Mouse (Mus musculus) induced T-regulatory cell, adult 2 months (primary cell): ENCODE data around the gene Ddx21.
A peak's percentile ranks its signal among the peaks of the same experiment; 100 is the strongest.
"Not testable (repeated sequence)": the region's sequence is repeated elsewhere in the genome, so short reads cannot be mapped to it uniquely, and the experiment has no call there.

ENCODE experiments used
- DNase-seq: peaks from one replicate; pipeline ENCODE4 v3.0.0-alpha.2; 2012; ENCODE audit warnings: low read depth

The Ddx21 gene

DNA sequence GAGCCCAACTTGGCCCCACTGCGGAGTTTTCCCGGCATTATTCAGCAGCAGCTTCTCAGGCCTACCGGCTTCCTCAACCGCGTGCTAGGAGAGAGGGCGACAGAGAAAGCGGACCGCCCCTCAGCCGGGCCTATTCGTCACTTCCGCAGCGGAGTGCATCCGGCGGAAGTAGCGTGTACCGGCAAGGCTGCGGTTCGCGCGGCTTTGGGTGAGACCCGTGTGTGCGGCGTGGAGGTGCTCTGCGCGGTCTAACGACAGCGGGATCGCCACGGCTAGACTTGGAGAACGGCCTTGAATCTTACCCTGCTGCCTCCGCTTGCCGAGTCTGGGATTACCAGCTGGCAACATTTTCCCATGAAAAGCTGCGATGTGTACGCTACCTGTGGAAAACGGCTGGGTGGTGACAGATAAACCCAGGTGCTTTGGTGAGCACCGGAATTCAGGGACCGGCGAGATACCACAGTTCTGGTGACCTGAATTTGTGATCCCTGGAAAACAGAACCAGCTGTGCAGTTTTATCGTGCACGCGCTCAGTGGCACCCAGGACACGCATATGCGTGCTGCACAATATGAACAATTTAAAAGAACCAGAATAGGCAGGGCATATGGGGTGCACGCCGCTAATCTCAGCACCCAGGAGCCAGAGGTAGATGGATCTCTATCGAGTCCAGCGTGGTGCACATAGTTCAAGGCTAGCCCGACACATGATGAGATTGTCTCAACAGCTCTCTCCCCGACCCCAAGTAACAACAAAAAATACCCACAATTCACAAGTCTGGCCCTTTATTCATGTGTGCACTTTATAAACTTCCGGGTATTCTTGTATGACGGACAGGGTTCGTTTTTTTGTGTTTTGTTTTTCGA is at the start of gene Ddx21:
Gene Ddx21, minus strand, starts transcription at position 105 of the 864 bp plus-strand sequence.
- DNase-seq, result peak; percentile 97

DNA sequence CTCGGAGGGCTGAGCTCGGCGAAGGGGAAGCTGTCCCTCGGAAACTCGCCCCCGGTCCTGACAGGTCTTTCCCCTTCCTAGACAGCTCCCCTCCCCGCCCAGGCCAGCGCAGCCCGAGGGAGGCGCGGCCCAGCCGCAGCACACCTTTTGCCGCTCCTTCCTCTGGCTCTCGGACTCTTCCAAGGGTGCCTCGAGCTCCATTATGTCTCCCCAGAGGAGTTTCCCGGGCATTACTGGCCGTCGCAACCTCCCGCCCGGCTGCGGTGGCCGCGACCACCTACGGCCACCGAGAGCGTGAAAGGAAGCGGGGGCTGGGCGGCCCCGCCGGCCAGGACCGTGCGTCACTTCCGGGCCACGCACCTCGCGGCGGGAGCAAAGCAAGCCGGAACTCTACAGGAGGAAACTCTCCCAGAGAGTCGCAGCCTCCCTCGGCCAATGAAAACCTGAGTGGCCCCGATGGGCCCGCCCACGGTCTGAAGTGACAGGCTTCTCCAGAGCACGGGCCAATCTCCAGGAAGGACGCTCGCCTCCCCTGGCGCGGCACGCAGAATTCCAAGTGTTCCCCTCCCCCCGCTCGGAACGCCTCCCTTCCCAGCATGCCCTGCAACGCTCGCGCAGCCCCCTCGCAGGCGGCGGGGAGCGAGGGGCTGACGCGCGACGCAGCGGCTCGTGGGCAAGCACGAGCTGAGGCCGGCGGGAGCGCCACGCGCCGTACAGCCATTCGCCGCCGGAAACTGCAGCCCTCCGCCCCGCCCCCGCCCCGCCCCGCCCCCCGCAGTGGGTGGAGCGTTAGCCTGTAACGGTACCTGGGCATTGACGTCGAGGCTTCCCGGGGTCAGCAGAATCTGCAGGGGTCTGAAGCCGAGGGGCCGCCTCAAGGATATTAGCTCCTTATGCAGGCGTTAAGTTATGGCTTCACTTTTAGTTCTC is 49.1 kb upstream of the Ddx21 start, which contains the start of gene Ddx50:
Gene Ddx50, minus strand, starts transcription at position 338 of the 930 bp plus-strand sequence.
- peak; percentile 98 for DNase-seq

DNA sequence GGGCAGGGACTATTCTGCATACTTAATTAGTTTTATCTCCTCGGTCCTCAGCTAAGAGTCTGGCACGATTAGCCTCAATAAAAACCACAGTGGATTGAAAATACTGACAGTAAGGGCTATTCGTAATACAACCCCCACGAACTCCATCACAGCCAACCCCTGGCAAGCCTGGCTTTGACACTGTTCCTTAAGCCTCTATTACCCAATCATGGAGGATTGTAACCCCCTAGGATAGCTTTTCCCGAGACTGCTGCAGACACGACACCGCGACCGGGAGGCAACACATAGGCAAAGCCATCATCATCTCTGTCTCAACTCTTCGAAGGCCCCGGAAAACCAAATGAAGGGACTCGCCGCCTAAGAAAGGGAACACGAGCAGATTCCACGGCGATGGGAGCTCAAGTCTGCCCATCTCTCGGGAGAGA is 48.3 kb upstream of the Ddx21 start:
- DNase-seq, result no peak

DNA sequence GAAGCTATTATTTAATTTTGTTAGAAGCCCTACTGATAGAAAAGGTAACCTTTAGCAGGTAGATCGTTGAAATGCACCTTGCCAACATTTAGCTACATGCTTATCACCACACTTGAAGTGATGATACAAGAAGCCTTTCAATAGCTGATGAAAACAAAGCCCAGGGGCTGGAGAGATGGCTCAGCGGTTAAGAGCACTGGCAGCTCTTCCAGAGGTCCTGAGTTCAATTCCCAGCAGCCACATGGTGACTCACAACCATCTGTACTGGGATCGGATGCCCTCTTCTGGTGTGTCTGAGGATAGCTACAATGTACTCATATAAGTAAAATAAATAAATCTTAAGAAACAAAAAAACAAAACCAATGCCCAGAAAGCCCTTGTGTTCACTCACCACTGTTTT is 2.1 kb upstream of the Ddx21 start:
- DNase-seq, result no peak

DNA sequence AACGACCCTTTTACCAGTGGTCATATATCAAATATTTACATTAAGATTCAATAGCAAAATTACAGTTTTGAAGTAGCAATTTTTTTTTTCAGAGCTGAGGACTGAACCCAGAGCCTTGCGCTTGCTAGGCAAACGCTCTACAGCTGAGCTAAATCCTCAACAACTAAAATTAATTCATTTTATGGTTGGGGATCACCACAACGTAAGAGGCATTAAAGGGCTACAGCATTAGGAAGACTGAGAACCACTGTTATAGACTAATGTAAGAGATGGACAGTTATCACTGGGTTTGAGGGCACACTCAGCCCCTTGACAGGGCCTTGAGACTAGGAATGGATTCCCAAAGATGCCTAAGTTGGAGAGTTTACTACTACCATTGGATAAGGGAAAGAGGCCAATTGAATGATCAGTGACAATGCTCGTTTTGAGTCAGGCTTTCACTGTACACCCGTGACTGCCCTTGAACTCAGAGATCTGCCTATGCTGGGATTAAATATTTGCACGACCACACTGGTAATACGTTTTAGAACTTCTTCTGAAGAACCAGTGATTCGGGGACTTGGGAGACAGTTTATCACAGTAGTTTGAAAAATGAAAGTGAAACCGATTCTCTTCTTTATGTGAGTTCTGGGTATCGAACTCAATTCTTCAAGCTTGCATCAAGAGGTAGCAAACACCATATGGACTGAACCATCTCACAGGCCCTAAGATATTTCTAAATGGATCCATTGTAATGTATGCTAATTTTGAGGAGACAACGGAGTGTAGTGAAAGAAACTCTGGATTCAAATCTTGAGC is 1.4 kb upstream of the Ddx21 start:
- peak; percentile 76 for DNase-seq

DNA sequence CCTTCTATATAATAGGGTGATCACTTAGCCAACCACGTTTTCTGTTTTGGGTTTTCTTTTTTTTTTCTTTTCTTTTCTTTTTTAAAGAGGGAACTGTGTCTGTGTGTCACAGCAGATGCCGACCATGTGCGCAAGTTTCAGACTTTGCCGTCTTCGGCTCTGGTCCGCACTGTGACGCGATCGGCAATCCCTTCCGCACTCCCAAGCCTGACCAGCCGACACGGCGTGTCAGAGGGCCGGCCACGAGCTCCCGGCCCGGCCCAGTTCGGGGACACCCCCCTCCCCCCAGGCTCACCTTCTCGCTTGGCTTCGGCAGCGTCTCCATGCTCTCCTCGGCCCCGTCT is 276 bp downstream of the Ddx21 start:
- no peak for DNase-seq

DNA sequence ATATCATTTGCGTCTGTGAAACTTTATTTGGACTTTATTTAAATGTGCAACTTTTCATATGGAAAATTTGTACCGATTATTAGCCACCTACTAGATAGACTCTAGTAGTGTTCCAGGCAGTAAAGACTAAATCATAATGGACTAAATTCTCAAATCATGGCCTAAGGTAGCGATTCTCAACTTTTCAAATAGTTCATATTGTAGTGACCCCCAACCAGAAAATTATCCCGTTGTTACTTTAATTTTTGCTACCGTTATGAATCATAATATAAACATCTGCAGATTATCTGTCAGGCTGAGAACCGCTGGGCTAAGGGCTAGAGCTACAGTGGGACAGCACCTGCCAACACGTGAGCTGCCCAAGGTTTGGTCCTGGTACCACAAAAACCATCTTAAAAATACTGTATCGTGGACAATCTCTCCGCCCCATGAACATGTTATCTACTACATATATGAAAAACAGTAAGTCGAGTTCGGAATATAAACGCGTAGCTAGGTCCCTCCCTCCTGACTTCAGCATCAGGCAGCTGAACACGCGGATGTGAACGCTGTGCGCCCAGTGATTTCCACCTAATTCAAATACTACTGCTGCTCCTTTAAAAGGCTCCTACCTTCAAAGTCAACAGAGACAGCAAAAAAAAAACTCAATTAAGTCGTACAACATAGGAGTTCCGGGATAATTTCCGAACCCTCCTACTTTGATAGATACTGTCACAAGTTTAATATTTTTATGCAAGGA is 859 bp downstream of the Ddx21 start:
- peak; percentile 78 for DNase-seq

DNA sequence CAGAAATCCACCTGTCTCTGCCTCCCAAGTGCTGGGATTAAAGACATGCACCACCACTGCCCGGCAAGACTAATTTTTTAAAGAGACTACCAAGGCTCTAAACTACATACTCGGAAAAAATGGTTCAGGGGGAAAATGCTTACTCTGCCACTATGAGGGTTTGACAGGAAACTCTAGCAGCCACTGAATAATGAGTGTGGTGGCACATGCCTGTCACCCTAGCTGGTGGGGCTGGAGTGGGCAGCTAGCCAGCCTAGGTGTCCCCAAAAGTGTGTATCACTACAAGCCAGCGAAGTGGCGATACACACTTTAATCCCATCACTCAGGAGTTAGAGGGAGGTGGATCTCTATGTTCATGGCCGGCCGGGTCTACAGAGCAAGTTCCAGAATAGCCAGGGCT is 2.0 kb downstream of the Ddx21 start:
- peak; percentile 69 for DNase-seq

DNA sequence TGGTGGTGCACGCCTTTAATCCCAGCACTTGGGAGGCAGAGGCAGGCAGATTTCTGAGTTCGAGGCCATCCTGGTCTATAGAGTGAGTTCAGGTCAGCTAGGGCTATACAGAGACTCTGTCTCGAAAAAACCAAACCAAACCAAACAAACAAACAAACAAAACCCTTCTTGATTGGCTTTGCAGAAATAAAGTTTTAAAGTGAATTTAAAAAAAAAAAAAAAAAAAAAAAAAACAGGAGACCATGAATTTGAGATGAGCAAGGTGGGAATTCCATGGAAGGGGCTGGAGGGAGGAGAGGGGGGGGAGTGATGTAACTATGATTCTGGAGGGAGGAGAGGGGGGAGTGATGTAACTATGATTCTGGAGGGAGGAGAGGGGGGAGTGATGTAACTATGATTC is 2.8 kb downstream of the Ddx21 start:
- not testable (repeated sequence) for DNase-seq

DNA sequence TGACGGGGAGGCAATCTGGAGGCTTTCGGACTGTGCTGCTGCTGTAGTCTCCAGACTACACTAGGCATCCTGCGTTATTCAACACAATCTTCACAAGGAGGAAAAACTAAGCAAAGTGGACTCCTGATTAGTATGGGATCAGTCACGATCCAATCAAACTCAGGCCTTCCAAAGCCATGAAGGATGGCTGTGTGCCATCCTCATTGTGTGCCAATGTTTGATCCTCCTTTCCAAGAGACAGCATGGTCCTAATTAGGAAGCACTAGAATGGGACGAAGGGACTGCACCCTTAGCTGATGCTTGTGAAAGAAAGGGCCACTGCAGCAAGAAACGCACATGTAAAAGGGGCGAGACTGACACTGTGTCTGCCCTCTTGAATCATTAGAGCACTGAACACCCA is 9.6 kb downstream of the Ddx21 start:
- DNase-seq, result no peak

DNA sequence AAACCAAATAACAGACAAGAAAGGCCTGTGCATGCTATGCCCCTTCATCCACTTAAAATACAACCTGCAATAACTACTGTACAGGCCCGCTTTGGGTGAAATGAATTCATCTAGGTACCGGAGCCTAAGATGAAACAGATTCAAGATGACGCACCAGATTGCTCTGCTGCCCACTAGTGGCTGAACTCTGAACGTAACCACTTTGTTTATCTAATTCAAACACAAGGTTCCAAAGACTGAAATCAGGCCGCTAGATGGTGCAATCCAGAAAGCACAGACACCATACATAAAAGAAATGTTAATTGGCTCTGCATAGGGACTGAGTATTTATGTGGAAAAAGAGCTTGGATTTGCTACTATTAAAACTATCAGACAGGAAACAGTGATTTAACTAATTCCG is 11.9 kb downstream of the Ddx21 start:
- peak; percentile 98 for DNase-seq

DNA sequence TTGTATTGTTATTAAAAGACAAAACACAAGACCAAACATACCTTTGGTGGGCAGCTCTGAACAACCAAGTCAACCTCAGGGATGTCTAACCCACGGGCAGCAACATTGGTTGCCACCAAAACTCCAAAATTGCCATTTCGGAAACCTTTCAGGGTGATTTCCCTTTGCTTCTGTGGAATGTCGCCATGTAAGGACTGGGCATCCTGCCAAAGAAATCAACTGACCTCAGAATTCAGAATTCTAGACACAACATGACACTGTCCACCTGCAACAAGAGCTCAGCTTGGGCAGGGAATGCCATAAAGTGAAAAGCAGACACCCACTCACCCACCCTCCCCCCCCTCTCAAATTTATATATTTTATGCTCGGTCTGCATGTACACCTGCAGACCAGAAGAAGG is 13.5 kb downstream of the Ddx21 start:
- DNase-seq, result no peak

DNA sequence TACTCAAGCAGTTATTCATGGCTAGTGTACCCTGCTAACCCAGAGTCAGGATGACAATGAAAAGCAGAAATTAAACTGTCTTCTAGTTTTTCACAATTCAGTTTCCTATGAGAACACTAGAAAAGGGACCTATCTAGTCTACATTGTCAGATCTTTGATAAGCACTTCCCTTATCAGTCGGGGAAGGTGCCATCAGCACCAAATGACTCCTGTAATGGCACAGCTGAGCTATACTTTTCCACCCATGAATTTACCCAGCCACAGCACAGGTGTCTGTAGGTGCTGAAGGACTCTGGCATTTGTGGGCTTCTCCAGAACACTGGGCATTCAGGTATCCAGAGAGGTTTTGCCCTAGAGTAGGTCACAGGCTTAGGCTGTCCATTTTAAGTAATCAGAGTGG is 18.8 kb downstream of the Ddx21 start:
- no peak for DNase-seq

DNA sequence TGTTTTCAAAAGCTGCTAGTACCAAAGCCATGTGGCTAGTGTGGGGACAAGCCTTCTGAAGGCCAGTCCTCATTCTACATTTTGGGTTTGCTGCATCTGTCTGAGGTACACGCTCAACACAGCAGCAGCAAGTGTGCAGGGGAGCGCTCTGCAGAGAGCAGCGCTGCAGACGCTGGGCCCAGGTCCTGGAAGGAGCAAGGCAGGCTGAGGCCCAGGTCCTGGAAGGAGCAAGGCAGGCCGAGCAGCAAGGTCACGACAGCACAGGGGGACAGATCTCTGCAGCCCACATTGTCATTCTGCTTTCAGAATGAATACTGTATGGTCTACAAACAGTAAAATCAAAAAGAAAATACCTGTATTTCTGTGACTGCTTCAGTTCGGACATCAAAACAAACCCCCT is 19.4 kb downstream of the Ddx21 start:
- DNase-seq, result no peak

DNA sequence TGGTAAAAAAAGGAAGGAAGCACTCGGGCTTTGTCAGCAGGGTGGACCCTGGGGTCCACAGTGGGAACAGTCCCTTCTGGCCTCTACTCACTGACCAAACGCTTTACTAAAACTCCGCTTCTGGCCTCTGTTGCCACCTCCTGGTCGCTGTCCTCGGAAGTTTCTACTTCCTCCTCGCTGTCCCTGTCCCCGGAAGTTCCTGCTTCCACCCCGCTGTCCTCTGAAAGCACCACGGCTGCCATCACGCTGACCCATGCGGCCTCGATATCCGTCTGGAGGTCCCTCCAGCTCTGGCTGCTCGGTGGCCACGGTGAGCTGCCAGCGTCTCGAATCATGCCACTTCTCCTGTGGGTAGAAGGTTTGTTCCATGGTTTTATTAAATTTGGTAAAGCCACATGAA is 19.8 kb downstream of the Ddx21 start:
- no peak for DNase-seq

DNA sequence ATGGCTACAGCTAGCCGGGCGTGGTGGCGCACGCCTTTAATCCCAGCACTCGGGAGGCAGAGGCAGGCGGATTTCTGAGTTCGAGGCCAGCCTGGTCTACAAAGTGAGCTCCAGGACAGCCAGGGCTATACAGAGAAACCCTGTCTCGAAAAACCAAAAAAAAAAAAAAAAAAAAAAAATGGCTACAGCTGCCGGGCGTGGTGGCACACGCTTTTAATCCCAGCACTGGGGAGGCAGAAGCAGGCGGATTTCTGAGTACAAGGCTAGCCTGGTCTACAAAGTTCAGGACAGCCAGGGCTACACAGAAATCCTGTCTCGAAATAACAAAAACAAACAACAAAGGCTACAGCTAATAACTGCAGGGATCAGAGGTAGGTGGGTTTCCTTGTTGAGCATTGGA is 23.0 kb downstream of the Ddx21 start:
- DNase-seq, result not testable (repeated sequence)

DNA sequence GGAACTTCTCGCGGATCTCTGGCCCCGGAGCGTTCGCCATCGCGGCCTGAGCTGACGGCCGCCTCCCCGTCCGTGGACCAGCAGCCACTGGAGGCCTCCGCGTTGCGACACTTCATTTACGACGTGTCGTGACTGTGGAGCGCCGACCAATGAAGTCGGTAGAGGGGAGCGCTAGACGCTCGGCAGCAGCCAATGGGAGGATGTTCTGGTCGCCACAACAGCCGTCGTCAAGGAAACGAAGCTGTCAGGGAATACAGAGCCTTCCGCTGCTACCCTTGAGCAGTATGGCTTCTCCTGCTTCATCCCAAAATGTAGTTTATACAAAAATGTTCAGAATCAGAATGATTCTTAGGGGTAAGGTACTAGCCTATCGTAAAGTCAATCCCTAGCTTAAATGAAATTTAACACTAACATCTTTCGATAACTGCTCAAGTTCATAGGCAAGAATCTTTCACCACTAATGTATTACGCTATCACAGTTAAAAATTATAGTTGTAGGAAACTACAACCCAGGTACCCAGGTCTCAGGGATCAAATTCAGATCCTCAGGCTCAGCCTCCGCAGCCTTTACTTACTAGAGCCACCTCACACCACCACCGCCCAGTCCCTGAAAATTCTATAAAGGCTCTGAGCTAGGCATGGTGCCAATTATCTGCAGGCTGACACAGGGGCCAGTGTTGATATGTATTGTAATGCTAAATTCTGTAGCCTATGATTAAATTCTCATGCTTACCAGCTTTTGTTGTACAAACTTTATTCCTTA is 23.6 kb downstream of the Ddx21 start, which contains the start of gene Kif1bp:
Gene Kif1bp, minus strand, starts transcription at position 120 of the 763 bp plus-strand sequence.
- peak; percentile 97 for DNase-seq

DNA sequence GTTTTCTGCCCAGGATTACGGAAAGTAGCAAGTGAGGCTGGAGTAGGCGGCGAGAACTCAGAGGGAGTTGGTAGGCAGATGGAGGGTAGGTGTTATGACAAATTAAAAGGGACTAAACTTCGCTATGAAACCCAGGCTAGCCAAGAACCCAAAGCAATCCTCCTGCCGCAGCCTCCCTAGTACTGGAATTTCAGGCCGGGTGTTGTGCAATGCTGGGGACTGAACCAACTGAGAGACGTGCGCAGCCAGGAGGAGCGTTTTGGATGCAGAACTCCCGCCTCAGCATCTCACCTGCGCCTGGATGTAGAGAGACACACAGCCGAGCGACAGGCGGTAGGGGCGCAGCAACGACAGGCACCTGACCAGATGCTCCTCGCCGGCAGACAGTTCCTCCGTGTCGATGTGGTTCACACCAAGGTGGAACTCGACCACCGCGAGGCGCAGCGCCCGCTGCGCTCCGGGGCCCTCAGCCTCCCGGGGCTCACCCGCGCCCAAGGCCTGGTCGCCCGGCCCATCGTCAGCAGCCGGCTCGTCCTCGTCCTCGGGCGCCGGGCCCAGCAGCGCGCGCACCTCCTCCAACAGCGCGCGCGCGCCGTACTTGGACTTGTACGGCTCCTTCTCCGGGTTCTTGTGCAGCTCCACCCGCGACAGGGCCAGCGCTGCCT is 24.3 kb downstream of the Ddx21 start:
- DNase-seq, result no peak

DNA sequence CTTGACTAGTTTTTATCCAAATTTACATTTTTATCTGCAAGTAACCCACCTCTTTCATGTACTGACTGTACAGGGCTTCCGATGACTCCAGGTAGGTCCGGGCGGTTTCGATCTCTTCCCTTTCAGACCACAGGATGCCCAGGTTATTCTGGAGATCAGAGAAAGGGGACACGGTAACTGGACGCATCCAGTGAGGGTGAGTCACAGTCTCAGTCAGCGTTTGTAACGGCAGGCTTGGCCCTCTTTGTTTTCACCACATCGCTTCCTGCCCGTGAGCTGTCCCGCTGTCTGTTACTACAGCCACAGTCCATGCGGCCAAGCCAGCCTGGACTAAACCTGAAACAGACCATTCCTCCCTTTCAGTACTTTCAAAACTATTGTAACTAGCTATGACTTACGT is 27.1 kb downstream of the Ddx21 start:
- DNase-seq, result no peak
